Mouse (Mus musculus) kidney, postnatal 25 days (tissue): ENCODE data around the gene Ece1.
A peak's percentile ranks its signal among the peaks of the same experiment; 100 is the strongest.

ENCODE experiments used
- DNase-seq, 2 experiments: peaks; one replicate each; pipeline ENCODE4 v3.0.0; 2021; ENCODE audit warnings: mixed read lengths in 2 of 2

The Ece1 gene

DNA sequence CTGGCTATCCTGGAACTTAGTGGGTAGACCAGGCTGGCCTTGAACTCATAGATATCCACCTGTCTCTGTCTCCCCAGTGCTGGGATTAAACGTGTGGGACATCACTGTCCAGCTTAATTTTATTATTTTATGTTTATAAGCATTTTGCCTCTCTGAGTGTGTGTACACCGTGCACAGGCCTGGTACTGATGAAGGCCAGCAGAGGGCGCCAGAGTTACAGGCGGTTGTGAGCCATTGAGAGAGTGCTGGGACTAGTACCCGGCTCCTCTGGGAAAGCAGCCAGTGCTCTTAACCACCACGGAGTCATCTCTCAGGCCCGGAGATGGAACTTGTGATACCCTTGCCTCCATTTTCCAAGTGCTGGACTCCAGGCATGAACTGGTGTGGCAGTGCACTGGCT, 4.9 kb upstream of the Ece1 start:
- peak; percentile 70 to 79 for DNase-seq

DNA sequence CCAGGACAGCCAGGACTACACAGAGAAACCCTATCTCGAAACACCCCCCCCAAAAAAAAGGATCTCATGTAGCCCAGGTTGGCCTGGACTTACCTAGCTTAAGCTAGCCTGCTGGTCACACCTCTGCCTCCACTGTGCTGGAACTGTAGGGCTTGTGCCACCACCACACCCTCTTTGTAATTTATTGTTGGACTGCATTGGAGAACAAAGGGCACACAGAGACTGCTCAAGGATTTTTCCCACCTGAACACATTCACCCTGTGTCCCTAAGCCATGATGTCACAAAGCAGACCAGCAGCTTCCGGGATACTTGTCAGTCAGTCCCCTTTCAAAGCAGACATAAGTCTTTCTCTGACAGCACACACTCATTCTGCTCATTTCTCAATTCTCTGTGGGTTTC, 3.7 kb upstream of the Ece1 start:
- no peak for DNase-seq

DNA sequence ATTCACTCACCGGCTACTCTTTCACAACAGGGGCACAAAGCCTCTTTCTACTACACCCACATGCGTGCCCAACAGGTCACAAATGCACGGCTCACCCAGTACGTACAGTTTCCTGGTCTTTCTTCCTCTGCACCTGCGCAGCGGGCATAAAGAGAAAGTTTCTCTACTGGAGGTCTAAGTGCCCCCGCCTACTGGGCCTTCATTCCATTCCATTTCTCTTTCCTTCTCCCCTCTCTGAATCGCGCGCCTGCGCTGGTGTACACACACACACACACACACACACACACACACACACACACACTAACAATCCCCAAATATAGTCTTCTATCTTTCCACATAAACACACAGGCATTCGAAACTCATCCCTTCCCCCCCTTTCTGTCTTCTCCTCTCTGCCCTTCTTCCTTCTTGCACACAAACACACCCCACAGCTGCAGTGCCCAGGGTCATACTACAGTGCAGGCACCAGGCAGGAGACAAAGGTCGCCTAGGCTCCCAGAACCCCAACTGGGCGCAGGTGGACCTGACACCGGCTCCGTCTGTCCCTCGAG, 501 bp upstream of the Ece1 start:
- peak; percentile 46 to 62 for DNase-seq

DNA sequence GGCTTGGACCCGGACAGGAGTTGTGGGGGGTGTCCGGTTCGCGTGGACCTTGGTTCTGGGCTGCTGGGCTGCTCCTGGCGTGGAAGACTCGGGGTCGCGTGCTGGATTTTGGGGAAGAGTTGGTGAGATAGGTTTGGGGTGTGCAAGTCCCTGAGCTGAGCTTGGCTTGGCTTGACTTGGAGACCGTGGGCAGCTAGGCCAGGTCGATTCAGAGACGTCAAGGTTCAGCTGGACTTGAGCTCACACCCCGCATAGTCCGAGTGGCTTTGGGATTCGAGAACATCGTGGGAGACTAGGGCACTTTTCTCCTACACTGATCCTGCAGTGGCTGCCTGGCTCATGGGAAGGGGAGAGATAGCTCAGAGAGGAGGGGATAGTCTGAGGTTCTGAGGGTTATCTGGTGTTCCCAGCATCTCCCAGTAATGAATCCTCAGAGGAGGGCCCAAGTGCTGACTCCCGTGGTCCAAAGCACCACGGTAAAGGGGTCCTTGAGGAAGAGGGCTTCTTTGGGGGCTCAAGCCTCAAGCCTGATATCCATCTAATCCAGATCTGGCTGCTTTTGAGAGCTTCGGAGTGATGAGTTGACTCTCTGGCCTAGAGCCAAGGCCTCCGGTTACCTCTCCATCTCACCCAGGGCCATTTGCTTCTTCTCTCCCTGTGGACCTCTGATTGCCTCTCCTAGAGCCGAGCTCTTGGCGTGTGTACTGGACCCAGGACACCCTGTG, 641 bp downstream of the Ece1 start:
- peak; percentile 56 to 62 for DNase-seq

DNA sequence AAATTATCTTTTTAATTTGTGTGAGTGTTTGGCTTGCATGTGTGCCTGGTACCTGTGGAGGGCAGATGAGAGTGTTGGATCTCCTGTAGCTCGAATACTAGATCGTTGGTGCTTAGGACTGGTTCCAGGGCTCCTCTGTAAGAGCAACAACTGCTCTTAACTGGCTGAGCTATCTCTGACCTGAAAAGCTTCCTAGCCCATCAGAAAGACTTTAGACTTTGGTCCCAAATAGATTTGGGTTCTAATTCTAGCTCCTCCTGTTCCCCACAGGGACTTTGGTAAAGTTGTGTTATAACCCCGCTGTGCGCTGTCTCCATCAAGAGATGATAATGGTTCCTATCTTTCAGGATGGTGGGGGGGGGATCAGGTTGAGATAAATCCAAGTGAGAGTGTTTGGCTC, 2.0 kb downstream of the Ece1 start:
- no peak for DNase-seq

DNA sequence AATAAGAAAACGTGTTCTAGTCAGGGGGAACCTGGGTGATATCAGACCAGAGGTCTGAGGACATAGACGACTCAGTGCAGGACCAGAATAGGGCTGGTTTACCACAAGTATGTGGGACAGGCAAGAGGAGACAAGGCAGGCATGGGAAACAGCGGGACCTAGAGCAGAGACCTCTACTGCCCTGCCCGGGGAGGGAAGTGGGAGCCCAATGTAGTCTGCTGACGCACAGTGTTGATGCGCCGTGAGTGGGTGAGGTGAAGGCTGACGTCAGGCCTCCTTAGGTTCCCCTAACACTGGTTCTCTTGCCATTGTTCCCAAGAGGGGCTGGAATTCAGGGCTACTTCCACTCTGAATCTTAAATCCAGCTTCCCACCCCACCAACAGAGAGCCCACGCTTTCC, 2.7 kb downstream of the Ece1 start:
- DNase-seq, result peak in 1 of 2 experiments; percentile 57

DNA sequence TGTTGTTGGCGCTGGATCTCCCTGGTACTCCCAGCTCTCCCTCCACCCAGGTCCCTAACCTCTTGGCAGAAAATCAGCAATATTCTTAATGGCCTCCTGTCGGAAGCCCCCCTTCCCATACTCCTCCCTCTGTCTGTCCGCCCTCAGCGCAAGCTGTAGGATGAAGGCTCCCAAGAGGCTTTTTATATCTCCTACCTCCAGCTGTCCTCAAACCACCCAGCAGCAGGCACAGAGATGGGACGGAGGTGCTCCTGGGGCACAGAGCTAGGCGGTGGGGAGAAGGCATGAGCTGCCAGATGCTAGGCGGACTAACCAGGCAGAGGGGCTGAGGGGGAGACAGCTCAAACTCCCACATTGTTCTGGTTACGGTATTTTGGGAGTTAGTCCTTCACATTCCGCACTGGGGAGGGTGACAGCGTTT, 3.2 kb downstream of the Ece1 start:
- no peak for DNase-seq

DNA sequence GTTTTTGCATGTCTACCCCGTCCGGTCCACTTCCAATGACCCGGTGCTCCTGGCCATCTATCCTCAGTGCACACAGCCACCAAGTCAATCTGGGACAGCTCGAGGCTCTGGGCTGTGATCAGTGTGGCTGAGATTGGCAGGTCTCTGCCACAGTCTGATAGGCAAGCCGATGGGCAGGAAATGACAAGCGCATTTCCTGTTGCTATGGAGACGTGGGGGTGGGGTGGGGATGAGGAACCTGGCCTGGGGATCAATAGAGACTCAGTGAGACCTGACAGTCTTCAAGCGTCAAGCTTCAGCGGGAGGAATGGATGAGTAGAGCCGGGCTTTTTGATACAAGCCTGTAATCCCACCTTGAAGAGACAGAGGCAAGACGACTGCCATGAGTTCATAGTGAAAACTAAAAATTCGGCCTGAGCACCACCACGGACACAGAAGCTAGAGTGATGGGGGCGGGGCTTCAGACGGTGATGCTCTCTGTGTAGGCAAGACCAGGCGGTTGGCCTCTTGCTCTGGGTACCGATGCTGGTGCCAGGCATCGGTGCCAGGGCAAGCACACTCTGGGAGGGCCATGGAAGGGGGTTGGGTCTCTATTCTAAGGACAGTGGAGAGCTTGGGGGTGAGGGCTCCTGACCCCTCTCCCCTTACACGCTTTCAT, 4.3 kb downstream of the Ece1 start:
- DNase-seq, result peak; percentile 51 to 62

DNA sequence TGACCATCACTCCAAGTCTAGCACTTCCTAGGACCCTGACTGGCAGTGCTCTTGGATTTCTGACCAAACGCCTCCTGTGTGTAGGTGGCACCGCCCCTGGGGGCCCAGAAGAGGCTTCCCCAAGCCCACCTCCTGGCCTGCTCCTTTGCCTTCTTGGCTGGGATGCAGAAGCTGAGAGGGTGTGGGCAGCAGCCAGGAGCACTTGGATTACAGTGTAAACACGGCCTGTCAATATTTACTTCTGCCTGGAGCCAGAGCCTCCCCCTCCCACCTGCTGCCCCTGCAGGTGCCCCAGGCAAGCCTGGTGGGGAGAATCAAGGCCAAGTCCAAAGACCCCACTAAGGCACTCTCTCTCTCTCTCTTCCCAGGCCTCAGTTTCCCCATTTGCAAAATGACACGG, 5.2 kb downstream of the Ece1 start:
- peak; percentile 61 to 85 for DNase-seq

DNA sequence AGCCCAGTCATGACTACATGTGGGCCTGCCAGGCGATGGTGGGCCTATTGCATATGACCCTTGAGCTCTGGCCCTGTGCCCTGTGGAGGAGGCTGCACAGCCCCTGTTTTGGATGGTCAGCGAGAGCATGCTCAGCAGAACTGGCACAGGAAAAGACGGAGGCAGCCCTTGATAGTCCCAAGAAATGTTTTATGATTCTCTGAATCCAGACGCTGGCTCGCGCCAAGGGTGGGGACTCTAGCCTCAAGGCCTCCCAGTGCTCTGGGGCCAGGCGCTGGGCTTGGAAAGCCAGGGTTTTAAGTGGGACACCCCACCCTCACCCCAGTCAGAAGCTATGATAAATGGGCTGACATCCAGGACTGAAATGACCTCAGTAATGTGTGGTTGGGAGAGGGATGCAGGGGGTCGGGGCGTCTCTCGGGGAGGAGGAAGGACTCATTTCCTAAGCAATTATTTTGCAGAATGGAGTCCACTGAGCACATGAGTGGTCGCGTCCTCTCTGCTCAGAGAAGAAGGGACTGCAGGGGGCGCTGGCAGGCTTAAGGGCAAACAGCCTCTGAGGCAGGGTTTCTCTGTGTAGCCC, 5.7 kb downstream of the Ece1 start:
- peak; percentile 85 to 93 for DNase-seq

DNA sequence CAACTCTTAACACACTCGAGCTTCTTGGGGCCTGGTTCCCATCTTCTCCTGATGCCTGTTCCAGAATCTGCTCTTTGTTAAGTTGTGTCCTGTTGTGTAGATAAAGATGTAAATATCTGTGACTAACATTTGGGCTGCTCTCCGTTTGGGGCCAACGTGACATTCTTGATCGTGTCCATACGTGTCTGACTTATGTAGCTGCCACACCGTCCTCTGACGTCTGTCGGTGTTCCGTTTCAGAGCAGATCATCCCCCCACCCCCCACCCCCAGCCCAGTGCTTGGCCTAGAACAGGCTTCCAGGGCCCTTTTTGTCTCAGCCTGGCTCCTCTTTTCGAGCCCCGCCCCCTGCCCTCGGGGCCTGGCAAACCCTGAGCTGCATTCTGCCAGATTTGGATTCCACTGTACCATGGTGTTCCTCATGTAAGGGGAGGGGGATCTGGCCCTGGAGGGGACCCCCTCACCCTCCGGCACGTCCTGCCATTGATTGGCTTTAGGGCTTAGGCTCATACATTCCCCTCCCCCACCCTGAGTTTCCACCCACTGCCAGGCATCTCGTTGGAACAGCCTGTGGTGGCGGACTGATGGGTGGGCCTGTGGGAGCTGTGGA, 7.7 kb downstream of the Ece1 start:
- no peak for DNase-seq

DNA sequence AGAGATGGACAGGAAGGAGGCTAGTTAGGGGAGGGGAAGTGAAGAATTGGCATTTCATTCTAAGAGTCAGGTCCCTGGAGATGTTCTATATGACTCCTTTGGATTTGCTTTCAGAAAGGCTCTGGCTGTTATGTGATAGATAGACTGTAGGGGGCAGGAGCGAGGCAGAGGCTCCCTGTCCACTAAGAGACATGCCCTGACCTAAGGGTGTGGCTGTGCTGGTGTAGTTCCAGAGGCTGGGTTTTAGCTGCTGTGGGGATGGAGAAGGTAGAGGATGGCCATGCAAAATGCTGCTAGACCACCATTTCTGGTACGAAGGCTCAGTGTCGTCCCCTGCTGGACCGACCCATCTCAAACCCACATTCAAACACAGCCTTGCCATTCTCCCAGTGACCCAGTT, 8.9 kb downstream of the Ece1 start:
- no peak for DNase-seq

DNA sequence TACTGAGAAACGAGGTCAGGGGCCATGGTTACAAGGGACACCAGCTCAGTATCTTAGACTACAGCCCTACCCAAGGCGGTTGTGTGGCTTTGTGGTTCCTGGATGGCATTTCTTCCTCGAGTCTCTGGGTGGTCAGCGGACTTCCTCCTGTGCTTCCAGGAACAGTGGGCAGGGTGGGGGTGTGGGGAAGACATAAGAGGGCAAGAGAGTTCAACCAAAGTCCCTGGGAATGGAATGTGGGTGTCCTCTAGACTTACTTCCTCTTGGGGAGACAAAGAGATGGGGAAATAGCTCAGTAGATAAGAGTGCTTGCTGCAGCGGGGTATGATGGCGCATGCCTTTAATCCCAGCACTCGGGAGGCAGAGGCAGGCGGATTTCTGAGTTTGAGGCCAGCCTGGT, 9.4 kb downstream of the Ece1 start:
- no peak for DNase-seq

DNA sequence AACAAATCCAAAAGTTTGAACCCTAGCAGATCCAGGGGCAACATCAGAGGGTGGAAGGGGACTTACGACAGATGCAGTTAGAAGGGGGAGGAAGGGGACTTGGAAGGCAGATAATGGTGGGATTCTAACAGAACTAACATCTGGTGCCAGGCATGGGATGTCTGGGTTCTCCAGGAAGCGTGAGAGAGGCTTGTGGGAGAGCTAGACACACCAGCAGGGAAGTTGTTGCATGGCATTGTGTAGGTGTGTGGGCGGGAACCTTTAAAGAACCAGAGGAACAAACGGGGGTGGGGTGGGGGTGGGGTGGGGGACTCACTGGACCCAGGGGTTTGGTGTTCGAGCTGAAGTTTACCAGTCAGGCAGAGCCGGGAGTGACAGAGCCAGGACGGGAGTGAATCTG, 12.3 kb downstream of the Ece1 start:
- no peak for DNase-seq

DNA sequence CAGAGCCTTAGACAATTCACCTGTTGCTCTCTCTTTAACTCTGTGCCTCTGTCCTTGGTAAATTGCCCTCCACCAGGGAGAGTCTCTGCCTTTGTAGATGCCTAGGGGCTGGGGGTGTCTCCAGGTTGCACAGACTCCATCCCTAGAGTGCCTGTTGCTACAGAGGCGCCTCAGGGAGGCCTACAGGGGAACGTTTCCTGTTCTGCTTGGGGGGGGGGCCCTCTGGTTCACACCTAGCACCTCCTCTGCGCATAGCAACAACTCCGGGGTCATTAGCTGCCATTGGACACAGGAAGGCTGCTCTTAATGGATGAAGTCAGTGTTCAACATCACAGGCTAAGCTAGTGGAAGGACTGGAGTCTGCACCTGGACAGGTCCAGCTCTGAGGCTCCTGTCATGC, 12.8 kb downstream of the Ece1 start:
- no peak for DNase-seq

DNA sequence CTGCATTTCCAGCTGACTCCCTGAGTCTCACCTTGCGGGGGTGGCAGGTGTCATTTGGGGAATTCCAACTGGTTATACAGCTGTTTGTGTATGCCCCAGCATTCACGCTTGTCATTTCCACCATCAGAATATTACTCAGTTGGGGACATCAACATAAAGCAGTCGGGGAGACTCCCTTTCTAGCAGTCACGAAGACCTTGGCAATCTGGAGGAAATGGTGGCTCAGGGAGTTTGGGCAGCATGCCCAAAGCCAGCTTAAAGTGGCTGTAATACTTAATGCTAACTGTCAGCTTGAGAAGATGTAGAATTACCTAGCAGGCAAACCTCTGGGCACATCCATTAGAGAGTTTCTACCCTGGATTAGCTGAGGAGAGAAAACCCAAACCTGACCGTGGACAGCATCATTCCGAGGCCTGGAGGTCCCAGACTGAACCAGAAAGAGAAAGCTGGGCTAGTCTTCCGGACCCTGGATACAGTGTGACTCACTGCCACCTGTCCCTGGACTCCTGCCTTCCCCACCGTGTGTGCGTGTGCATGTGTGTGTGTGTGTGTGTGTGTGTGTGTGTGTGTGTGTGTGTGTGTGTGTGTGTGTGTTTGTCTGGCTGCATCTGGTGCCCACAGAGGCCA, 13.5 kb downstream of the Ece1 start:
- DNase-seq, result no peak

DNA sequence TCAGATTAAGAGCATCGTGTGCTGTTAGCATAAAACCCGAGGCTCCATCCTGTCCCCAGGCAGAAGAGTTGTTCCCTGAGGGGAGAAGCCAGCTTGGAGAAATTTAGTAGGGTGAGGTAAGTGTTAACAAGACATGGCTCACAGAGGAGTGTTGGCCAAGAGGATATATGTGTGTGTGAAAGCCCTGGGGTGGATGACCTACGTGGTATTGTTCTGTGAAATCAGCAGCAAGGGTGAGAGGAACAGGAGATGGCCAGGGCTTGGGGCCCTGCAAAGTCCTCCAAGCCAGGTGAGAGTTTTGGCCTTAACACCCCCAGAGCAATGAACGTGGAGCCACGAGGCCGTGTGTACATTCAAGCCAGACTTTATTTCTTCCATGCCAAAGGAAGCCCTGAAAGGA, 14.8 kb downstream of the Ece1 start:
- no peak for DNase-seq

DNA sequence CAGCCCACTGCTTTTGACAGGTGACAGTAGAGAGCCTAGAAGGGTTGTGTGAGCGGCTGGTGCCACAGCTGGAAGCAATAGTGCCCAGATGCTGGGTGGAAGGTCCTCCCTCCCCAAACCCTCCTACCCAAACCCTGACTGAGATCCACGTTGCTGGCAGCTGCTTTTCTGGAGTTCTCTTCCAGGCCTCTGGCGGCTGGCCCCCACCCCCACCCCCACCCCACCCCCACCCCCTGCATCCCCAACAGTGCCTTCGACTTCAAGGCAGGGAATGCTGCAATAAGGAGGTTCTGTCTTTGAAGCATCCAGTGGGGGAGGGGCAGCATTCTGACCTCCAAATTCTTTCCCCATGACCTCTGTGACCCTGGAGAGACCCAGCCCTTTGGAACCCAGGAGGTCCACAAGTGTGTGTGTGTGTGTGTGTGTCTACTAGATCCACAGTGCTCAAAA, 15.4 kb downstream of the Ece1 start:
- DNase-seq, result no peak

DNA sequence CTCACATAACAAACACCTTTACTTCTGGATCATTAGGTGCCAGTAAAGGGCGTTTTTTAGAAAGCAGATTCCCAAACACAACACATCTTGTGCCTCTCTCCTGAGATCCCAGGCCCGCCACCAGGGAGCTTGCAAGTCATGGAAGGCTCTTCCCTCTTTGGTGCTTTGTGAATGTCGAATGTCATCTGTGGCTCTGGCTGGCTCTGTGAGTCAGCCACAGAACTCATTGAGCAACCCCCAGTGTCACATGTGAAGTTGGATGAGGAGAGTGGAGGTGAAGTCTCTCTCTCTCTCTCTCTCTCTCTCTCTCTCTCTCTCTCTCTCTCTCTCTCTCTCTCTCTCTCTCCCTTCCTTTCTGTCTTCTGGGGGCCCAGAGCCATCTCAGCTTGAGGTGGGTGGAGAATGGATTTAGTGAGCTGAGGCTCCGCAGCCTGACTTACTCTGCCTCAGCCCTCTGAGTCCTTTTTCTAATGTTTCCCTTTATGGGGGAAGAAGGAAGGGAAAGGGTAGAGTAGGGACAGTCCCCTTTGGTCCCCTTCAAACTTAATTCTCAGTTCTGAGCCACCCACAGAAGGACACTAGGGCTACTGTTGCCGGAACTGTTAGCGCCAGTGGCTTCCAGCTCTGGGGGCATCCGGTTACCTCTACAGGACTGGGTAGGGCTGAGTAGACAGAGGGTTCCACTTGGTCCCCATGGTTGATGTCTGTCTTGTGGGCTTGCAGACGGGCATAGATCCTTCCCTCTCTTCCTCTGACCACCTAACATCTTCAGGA, 17.5 kb downstream of the Ece1 start:
- no peak for DNase-seq

DNA sequence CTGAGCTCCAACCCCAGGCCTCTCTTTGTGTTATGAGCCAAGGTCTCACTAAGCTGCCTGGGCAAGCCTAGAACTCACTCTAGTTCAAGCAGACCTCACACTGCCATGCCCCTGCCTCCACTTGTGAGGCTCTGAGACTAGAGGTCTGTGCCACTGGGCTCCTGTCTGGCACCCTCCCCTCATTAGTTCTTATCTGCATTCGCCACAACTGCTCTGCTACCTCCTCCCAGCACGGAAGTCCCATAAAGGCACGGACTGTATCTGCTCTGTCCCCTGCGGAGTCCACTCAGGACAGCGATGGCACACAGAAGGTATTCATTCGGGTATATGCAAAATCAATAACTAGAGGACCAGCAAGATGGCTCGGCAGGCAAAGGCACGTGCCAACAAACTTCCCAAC, 19.4 kb downstream of the Ece1 start:
- DNase-seq, result no peak

DNA sequence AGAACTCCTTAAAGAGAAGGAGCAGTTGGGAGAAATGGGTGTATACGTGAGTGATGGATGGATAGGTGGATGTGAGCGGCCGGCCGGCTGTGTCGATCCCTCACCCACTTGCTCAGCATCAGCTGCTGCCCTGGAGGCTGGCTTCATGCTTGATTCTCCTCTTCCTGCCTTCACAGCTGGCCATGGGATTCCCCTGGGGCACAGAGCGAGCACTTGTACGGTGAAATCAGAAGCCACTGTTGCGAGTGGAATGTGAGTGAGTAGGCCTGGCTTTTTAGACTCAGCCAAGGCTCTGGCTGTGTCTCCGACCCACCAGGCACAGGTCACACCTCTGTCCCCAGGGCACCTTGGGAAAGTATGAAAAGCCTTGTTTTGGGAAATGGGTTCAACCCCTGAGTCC, 20.6 kb downstream of the Ece1 start:
- no peak for DNase-seq

DNA sequence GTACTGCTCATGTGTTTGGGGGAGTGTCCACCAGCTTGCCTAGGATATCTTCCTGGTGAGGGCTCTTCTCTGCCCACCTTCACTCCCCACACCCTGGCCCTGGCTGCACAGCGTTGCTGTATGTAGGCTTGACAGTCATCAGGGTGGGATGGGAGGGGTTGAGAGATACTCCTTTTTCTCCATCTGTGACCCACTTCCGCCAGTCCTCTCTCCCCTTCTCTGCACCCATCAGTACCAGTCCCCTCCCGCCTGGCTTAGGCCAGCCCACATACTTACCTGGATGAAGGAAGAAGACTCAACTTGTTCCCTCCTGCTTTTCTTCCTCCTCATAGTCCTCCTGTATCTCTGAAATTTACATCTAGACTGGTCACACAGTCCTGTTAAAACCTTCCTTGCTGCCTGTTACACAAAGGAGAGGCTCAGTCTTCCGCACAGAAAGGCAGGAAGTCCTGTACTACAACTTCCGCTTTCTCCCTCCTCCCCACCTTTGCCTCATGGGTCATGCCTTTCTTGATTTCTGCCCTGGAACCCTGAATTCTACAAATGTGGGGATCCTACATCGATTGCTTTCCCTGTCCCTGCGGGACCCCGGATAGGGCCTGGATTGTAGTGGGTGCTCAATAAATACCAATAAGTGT, 21.6 kb downstream of the Ece1 start:
- no peak for DNase-seq
